Mouse (Mus musculus) neural tube, embryonic 14.5 days (tissue): ENCODE measurements around the gene Nek5. TPM values are rescaled to one million over a fixed set of nuclear protein-coding genes. Genes with fewer than 3 reads are reported as not detected.
"Not testable (repeated sequence)": the region's sequence is repeated elsewhere in the genome, so short reads cannot be mapped to it uniquely, and the experiment has no call there.

Source experiments
- ATAC-seq: fragments of 200-750 bp; cut with Nextera tagmentation; 2 replicates; pipeline ENCODE4 v1.8.0; 2017; ENCODE audit warnings: low read depth, mild to moderate bottlenecking, moderate TSS enrichment, moderate library complexity
- H3K27ac ChIP-seq: fragments of 300-500 bp; sonication (generic); 2 replicates; pipeline ENCODE4 v1.5.1; 2014; ENCODE audit warnings: low read depth, mild to moderate bottlenecking, control low read depth, low read length, moderate library complexity, mixed read lengths
- H3K27me3 ChIP-seq: fragments of 300-500 bp; sonication (generic); 2 replicates; pipeline ENCODE4 v1.6.1; 2014; ENCODE audit warnings: low read length; ENCODE audit not compliant: control insufficient read depth, insufficient read depth
- H3K36me3 ChIP-seq: fragments of 300-500 bp; sonication (generic); 2 replicates; pipeline ENCODE4 v1.6.1; 2014; ENCODE audit warnings: low read length, mixed read lengths; ENCODE audit not compliant: control insufficient read depth, insufficient read depth
- H3K4me1 ChIP-seq: fragments of 300-500 bp; sonication (generic); 2 replicates; pipeline ENCODE4 v1.6.1; 2014; ENCODE audit warnings: low read length; ENCODE audit not compliant: control insufficient read depth, insufficient read depth
- H3K4me2 ChIP-seq: fragments of 300-500 bp; sonication (generic); 2 replicates; pipeline ENCODE4 v1.6.1; 2014; ENCODE audit warnings: mild to moderate bottlenecking, low read depth, low read length, control low read depth
- H3K4me3 ChIP-seq: fragments of 300-500 bp; sonication (generic); 2 replicates; pipeline ENCODE4 v1.5.1; 2014; ENCODE audit warnings: low read depth, low read length, control low read depth, mixed read lengths
- H3K9ac ChIP-seq: fragments of 300-500 bp; sonication (generic); replicated peaks from 2 replicates; pipeline ENCODE4 v1.6.1; 2014; ENCODE audit warnings: low read depth, mild to moderate bottlenecking, control low read depth, low read length, mixed read lengths
- H3K9me3 ChIP-seq: fragments of 300-500 bp; sonication (generic); 2 replicates; pipeline ENCODE4 v1.6.1; 2016; ENCODE audit warnings: low read length; ENCODE audit not compliant: control insufficient read depth
- WGBS: fragments of 180-500 bp; shearing (Covaris S2); extraction: QIAGEN DNeasy Blood & Tissue Kit; methylation state at CpG from one replicate; pipeline ENCODE4 v1.1.7; 2014; 5-methylcytosine and 5-hydroxymethylcytosine counted together
- polyA plus RNA-seq: library from polyadenylated mRNA; unstranded; fragments of >200 nt; fragmentation: Nextera tagmentation; extraction: Ambion mirVana; gene quantifications from 2 replicates; pipeline ENCODE4 v1.2.1, GENCODE M21; 2014

The Nek5 gene
- polyA plus RNA-seq, 1 experiment from 2014 or later: 0.80 TPM

DNA sequence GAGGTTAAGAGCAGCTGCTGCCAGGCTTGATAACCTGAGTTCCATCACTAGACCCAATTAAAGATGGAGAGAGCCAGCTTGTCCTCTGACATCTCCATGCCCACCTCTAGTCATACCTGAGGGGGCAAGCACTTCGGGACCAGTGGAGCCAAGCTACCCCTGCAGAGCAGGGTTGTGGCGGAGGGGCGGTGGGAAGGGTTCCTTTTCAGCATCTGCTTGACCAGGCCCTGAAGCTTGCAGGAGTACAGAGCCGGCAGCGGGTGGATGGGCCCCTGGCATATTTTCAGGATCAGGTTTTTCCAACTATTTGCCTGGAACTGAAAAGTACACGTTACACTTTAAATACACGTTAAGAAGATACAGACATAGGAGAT is 23.5 kb upstream of the Nek5 start:
- Histone ChIP-seq H3K4me1 (no peaks in the 10 kb centered on the region), H3K4me3 (no peak overlapping the region), H3K9me3 (no peaks in the 10 kb centered on the region), H3K9ac (no peak overlapping the region), H3K36me3 (no peaks in the 10 kb centered on the region), H3K27me3 (no peaks in the 10 kb centered on the region), H3K27ac (no peak overlapping the region), H3K4me2 (no peak overlapping the region)
- no peak for ATAC-seq
- WGBS: 95% methylated on average over 7 of the region's 7 CpGs

GRCm38 (mm10) chr8:22147706-22148366 is 23.0 kb upstream of the Nek5 start:
- H3K9me3 ChIP-seq: no peaks in the 10 kb centered on the region
- H3K4me3 ChIP-seq: no peak overlapping the region
- no peak overlapping the region for H3K9ac ChIP-seq
- no peaks in the 10 kb centered on the region for H3K4me1 ChIP-seq
- H3K27ac ChIP-seq: no peak overlapping the region
- WGBS: 78% methylated on average over 9 of the region's 9 CpGs
- no peak for ATAC-seq
- no peaks in the 10 kb centered on the region for H3K36me3 ChIP-seq
- H3K4me2 ChIP-seq: no peak overlapping the region
- H3K27me3 ChIP-seq: no peaks in the 10 kb centered on the region

- Histone ChIP-seq H3K27me3 (no peaks in the 10 kb centered on the region), H3K4me3 (no peak overlapping the region), H3K9me3 (no peaks in the 10 kb centered on the region), H3K4me2 (no peak overlapping the region), H3K9ac (no peak overlapping the region), H3K27ac (no peak overlapping the region), H3K4me1 (no peaks in the 10 kb centered on the region), H3K36me3 (no peaks in the 10 kb centered on the region)
- ATAC-seq: no peak
- WGBS: 80% methylated on average over 6 of the region's 6 CpGs
These were observed 21.0 kb upstream of the Nek5 start for GRCm38 (mm10) chr8:22145831-22146230.

- H3K36me3 ChIP-seq: no peaks in the 10 kb centered on the region
- no peak overlapping the region for H3K9ac ChIP-seq
- H3K4me1 ChIP-seq: no peaks in the 10 kb centered on the region
- 100% methylated on average over 1 of the region's 1 CpGs for WGBS
- no peaks in the 10 kb centered on the region for H3K27me3 ChIP-seq
- no peak for ATAC-seq
- H3K4me2 ChIP-seq: no peak overlapping the region
- H3K9me3 ChIP-seq: no peaks in the 10 kb centered on the region
- no peak overlapping the region for H3K27ac ChIP-seq
- H3K4me3 ChIP-seq: no peak overlapping the region
These were observed 19.1 kb upstream of the Nek5 start for GRCm38 (mm10) chr8:22143764-22144491.

DNA sequence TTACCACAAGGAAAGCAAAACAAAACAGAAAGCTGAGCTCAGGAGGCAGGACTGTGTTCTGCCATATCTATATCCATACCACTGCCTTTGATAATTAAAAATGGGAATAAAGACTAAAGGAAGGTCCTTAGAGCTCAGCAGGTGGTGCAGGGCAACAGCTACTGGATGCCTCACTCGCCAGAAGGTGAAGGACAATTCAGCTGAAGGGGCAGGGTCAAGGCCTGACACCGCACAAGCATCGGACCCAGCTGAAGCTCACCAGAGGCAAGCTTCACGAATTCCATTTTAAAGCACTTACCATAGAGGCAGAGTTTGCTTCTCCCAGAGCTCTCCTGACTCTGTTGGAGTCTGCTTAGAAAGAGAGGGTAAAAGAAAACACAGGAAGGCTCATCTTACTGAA is 17.7 kb upstream of the Nek5 start:
- no peak overlapping the region for H3K27ac ChIP-seq
- H3K9me3 ChIP-seq: no peaks in the 10 kb centered on the region
- H3K27me3 ChIP-seq: no peaks in the 10 kb centered on the region
- no peak overlapping the region for H3K4me2 ChIP-seq
- WGBS: 81% methylated on average over 4 of the region's 4 CpGs
- H3K4me1 ChIP-seq: no peaks in the 10 kb centered on the region
- ATAC-seq: no peak
- no peak overlapping the region for H3K4me3 ChIP-seq
- no peak overlapping the region for H3K9ac ChIP-seq
- H3K36me3 ChIP-seq: no peaks in the 10 kb centered on the region

DNA sequence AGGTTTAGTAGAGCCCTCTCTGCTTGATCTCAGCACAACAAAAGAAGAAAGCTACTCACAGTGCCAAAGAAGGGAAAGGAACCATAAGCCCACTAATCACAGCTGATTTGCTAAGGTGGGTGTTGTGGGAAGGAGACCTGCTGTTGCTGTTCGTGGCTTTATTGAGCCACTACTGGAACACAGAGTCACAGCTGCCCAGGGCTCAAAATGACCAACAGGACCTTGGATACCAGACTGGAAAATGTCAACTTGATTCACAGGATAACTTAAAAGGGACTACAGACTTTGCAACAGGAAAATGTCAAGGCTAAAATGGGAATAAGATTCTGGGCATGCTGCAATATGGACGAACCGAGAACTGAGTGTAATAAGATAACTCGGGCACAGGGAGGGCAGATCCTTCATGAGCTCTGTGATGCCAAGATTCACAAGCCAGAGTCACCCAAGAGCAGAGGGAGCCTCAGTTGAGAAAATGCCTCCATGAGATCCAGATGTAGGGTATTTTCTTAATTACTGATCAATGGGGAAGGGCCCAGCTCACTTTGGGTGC is 17.1 kb upstream of the Nek5 start:
- H3K27ac ChIP-seq: no peak overlapping the region
- no peak for ATAC-seq
- no peak overlapping the region for H3K4me2 ChIP-seq
- no peak overlapping the region for H3K9ac ChIP-seq
- no peak overlapping the region for H3K4me3 ChIP-seq
- no peaks in the 10 kb centered on the region for H3K27me3 ChIP-seq
- no peaks in the 10 kb centered on the region for H3K36me3 ChIP-seq
- no peaks in the 10 kb centered on the region for H3K4me1 ChIP-seq
- 92% methylated on average over 4 of the region's 4 CpGs for WGBS
- no peaks in the 10 kb centered on the region for H3K9me3 ChIP-seq

DNA sequence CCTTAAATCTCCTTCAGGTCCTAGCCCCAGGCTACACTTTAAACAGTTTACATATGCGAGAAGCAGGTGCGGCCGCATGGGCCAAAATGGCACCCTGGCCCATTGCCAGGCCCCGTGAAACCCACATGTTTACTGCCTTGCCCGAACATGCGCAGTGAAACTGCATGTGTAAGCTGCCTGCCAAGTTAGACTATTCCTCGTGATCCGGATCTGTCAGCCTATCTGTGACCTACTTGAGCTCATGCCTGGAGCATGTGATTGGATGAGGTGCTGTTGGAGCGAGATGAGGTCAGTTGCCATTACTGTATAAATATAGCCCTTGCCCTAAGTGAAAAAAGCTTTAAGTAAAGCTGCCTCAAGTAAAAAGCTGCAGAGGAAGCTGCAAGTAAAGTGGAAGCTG is 11.6 kb upstream of the Nek5 start:
- not testable (repeated sequence) for H3K4me2 ChIP-seq, H3K9ac ChIP-seq, H3K27ac ChIP-seq, H3K4me3 ChIP-seq, H3K36me3 ChIP-seq, H3K27me3 ChIP-seq, H3K9me3 ChIP-seq, H3K4me1 ChIP-seq
- ATAC-seq: peak; percentile 70
- WGBS: 68% methylated on average over 9 of the region's 9 CpGs

GRCm38 (mm10) chr8:22134750-22135135 is 9.9 kb upstream of the Nek5 start:
- Histone ChIP-seq H3K4me2 (no peak overlapping the region), H3K4me3 (no peak overlapping the region), H3K4me1 (no peaks in the 10 kb centered on the region), H3K27me3 (no peaks in the 10 kb centered on the region), H3K9me3 (no peaks in the 10 kb centered on the region), H3K27ac (no peak overlapping the region), H3K9ac (no peak overlapping the region), H3K36me3 (peaks cover 2% of the 10 kb centered on the region; the same call in 1 of the 2 replicates)
- WGBS: 87% methylated on average over 5 of the region's 5 CpGs
- ATAC-seq: no peak

GRCm38 (mm10) chr8:22134078-22134749 is 9.4 kb upstream of the Nek5 start:
- peaks cover 2% of the 10 kb centered on the region; the same call in 1 of the 2 replicates for H3K36me3 ChIP-seq
- H3K27me3 ChIP-seq: no peaks in the 10 kb centered on the region
- 93% methylated on average over 7 of the region's 7 CpGs for WGBS
- H3K4me1 ChIP-seq: no peaks in the 10 kb centered on the region
- H3K4me2 ChIP-seq: no peak overlapping the region
- no peak overlapping the region for H3K4me3 ChIP-seq
- H3K27ac ChIP-seq: no peak overlapping the region
- H3K9me3 ChIP-seq: no peaks in the 10 kb centered on the region
- peak; percentile 28; the same call in 1 of the 2 replicates for ATAC-seq
- H3K9ac ChIP-seq: no peak overlapping the region
